Mouse (Mus musculus): ENCODE measurements around the gene Scgb1b11. TPM values are rescaled to one million over a fixed set of nuclear protein-coding genes. Genes with fewer than 3 reads are reported as not detected.
"Not testable (repeated sequence)": the region's sequence is repeated elsewhere in the genome, so short reads cannot be mapped to it uniquely, and the experiment has no call there.

Scgb1b11 gene
- not detected for total RNA-seq (2021)

DNA sequence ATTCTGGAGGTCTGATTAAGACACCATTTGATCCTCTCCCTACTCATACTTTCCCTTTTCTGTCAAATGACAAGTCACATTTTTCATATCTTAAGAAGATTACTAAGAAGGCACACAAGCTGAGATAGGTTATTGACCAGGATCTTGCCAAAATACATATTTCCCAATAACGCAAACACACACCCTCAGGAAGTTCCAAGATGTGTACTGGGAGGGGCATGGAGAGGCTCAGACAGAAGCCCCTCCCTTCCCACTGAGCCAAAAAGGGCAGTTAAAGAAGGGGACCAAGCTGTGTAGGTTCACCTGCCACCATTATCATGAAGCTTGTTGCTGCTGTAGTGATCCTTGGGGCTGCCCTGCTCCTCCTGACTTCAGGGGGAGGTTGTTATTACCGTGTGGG is at the start of gene Scgb1b11:
Gene Scgb1b11 (plus strand): TSS at position 301 of the 400 bp plus-strand sequence.
- not testable (repeated sequence) for DNase-seq

DNA sequence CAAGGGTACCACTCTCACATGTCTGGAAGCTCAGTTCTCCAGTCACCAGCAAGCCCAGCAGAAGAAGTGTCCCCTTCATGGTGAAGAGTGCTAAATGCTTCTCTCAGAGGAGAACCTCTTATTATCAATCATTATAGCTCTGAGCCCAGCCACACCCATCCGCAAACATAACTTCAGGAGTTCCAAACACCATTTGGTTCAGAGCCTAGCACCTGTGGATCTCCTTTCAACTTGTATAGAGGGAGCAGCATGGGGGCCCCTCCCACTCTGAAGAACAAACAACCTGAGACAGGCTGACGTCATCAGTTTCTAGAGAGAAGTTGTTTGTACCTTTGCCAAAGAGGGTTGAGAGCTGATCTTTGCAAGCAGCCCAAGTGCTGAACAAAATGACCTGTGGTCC is 11.6 kb upstream of the Scgb1b11 start, which contains the start of gene Scgb2b11:
Gene Scgb2b11 (minus strand): TSS at position 101 of the 400 bp plus-strand sequence.
- DNase-seq: not testable (repeated sequence)

Other genes with a start within 250 kb of the Scgb1b11 start
- gene Scgb1b10, start 122.0 kb upstream of the Scgb1b11 start, total RNA-seq (2021): not detected
- gene Scgb2b11, start 11.7 kb upstream of the Scgb1b11 start, total RNA-seq (2021): not detected
- not detected for gene Scgb2b12, start 104.4 kb downstream of the Scgb1b11 start, total RNA-seq (2021)
- gene Scgb1b12, start 111.3 kb downstream of the Scgb1b11 start, total RNA-seq (2021): not detected
- gene Scgb1b29, start 218.7 kb downstream of the Scgb1b11 start, total RNA-seq (2021): not detected